Mouse (Mus musculus): Measurements from ENCODE around the gene Caskin1. TPM values are rescaled to one million over a fixed set of nuclear protein-coding genes. Genes with fewer than 3 reads are reported as not detected.
A peak's percentile ranks its signal among the peaks of the same experiment; 100 is the strongest.

Gene Caskin1
- polyA plus RNA-seq, 1 experiment from 2014 or later = 1.5 TPM

DNA sequence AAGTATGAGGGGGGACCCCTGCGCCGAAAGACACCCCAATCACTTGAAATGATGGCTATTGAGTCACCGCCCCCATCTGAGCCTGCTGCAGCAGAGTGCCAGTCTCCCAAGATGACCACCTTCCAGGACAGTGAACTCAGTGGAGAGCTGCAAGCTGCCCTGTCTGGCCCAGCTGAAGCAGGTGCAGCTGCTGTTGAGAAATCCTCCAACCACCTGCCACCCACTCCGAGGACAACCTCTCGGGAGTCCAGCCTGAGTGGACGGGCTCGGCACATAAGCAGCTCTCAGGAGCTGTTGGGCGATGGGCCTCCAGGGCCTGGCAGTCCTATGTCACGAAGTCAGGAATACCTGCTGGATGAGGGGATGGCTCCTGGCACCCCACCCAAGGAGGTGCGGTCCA, 15.7 kb downstream of the Caskin1 start:
- no peaks in the 10 kb centered on the region for H3K27me3 ChIP-seq (ENCODE audit: control insufficient read depth, insufficient read depth, low read length)
- H3K9ac ChIP-seq (ENCODE audit: low read length) = no peak overlapping the region
- peaks cover 4% of the 10 kb centered on the region; the same call in 1 of the 2 replicates for H3K36me3 ChIP-seq (ENCODE audit: control insufficient read depth, insufficient read depth, low read length)
- no peak for ATAC-seq (ENCODE audit: insufficient read depth, low FRiP score)
- H3K4me2 ChIP-seq (ENCODE audit: low read depth, low read length) = no peak overlapping the region
- peaks cover 8% of the 10 kb centered on the region; the same call in 1 of the 2 replicates for H3K4me1 ChIP-seq (ENCODE audit: control insufficient read depth, insufficient read depth, low read length)
- H3K27ac ChIP-seq (ENCODE audit: low read length) = no peak overlapping the region
- WGBS = 88% methylated on average over 10 of the region's 10 CpGs
- no peak overlapping the region for H3K4me3 ChIP-seq (replicated peaks; ENCODE audit: low read length)
- H3K9me3 ChIP-seq (replicated peaks; ENCODE audit: control insufficient read depth, low read length) = no peaks in the 10 kb centered on the region

DNA sequence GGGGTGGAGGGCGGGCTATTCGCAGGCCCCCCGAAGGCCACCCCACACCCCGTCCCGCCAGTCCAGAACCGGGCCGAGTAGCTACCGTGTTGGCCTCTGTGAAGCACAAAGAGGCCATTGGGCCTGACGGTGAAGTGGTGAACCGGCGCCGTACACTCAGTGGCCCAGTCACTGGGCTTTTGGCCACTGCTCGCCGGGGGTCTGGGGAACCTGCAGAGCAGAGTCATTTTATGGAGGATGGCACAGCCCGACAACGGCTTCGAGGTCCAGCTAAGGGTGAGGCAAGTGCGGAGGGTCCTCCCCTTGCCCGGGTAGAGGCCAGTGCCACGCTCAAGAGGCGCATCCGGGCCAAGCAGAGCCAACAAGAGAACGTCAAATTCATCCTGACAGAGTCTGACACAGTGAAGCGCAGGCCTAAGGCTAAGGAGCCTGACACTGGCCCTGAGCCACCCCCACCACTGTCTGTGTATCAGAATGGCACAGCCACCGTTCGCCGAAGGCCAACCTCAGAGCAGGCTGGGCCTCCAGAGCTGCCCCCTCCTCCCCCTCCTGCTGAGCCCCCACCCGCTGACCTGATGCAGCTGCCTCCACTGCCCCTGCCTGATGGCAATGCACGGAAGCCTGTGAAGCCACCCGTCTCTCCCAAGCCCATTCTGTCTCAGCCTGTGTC, 17.0 kb downstream of the Caskin1 start:
- Histone ChIP-seq H3K4me2 (ENCODE audit: low read depth, low read length) (no peak overlapping the region), H3K9ac (ENCODE audit: low read length) (no peak overlapping the region), H3K27ac (ENCODE audit: low read length) (no peak overlapping the region), H3K36me3 (ENCODE audit: control insufficient read depth, insufficient read depth, low read length) (peaks cover 16% of the 10 kb centered on the region; the same call in 1 of the 2 replicates), H3K4me1 (ENCODE audit: control insufficient read depth, insufficient read depth, low read length) (peaks cover 8% of the 10 kb centered on the region; the same call in 1 of the 2 replicates), H3K4me3 (replicated peaks; ENCODE audit: low read length) (no peak overlapping the region), H3K9me3 (replicated peaks; ENCODE audit: control insufficient read depth, low read length) (no peaks in the 10 kb centered on the region), H3K27me3 (ENCODE audit: control insufficient read depth, insufficient read depth, low read length) (no peaks in the 10 kb centered on the region)
- no peak for ATAC-seq (ENCODE audit: insufficient read depth, low FRiP score)
- WGBS = 91% methylated on average over 30 of the region's 30 CpGs

DNA sequence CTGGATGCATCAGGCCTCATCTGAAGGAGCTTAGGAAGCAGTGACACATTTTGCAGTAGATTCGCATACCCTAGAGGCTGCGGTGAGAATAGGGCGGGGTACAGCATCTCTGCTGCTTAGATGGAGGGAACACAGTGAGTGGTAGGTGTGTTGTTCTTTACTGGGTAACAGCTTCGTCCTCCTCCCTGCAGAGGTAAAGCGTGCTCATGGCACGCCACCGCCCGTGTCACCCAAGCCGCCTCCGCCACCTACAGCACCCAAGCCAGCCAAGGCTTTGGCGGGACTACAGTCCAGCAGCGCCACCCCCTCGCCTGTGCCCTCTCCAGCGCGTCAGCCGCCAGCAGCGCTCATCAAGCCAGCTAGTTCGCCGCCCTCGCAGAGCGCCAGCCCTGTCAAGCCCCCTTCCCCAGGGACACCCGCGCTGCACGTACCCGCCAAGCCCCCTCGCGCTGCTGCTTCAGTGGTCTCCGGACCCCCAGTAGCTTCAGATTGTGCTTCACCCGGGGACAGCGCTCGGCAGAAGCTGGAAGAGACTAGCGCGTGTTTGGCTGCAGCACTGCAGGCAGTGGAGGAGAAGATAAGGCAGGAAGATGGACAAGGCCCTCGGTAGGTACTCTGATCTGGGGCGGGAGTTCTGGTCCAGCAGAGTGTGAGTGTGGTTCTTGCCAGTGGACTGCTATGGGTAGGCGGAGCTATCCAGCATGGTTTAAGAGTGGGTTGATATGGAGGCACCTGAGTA, 18.1 kb downstream of the Caskin1 start:
- Histone ChIP-seq H3K4me2 (ENCODE audit: low read depth, low read length) (0 out of 2 replicates have a peak overlapping the region, but pooled peaks have one; percentile 5), H3K4me3 (replicated peaks; ENCODE audit: low read length) (no peak overlapping the region)
- 0 out of 2 replicates have a peak, but pooled peaks have one; percentile 23 for ATAC-seq (ENCODE audit: insufficient read depth, low FRiP score)

DNA sequence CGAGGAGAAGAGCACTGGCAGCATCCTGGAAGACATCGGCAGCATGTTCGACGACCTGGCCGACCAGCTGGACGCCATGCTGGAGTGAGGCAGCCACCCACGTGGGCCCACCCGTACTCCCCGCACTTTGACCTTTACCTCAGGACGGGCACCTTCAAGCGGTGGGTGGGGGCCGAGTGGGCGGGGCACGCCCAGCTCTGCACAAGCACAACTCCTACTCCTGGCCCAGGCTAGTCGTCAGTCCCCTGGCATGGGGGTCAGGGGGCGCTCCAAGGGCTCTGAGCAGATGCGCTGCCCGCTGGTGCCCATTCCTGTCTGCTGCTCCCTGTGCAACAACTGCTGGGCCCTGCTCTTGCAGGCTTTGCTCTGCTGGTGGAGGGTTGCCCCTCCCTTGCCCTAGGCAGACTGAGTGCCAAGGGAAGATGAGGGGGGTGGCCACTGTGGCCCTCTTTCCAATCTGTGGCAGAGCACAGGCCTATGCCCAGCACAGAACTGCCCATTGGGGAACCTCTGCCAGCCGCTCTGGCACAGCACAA, 18.8 kb downstream of the Caskin1 start:
- H3K9me3 ChIP-seq (replicated peaks; ENCODE audit: control insufficient read depth, low read length) = no peaks in the 10 kb centered on the region
- H3K4me1 ChIP-seq (ENCODE audit: control insufficient read depth, insufficient read depth, low read length) = peaks cover 8% of the 10 kb centered on the region; the same call in 1 of the 2 replicates
- no peak overlapping the region for H3K27ac ChIP-seq (ENCODE audit: low read length)
- 45% methylated on average over 19 of the region's 19 CpGs for WGBS
- peaks cover 16% of the 10 kb centered on the region; the same call in 1 of the 2 replicates for H3K36me3 ChIP-seq (ENCODE audit: control insufficient read depth, insufficient read depth, low read length)
- no peak overlapping the region; the same call in 1 of the 2 replicates for H3K9ac ChIP-seq (ENCODE audit: low read length)
- H3K27me3 ChIP-seq (ENCODE audit: control insufficient read depth, insufficient read depth, low read length) = no peaks in the 10 kb centered on the region
- H3K4me2 ChIP-seq (ENCODE audit: low read depth, low read length) = no peak overlapping the region
- H3K4me3 ChIP-seq (replicated peaks; ENCODE audit: low read length) = no peak overlapping the region
- no peak for ATAC-seq (ENCODE audit: insufficient read depth, low FRiP score)

More for the DNA sequence above, 18.1 kb downstream of the Caskin1 start:
- 28% methylated on average over 36 of the region's 36 CpGs for WGBS
- Histone ChIP-seq H3K9ac (ENCODE audit: low read length) (no peak overlapping the region), H3K4me1 (ENCODE audit: control insufficient read depth, insufficient read depth, low read length) (peaks cover 8% of the 10 kb centered on the region; the same call in 1 of the 2 replicates), H3K36me3 (ENCODE audit: control insufficient read depth, insufficient read depth, low read length) (peaks cover 16% of the 10 kb centered on the region; the same call in 1 of the 2 replicates), H3K27ac (ENCODE audit: low read length) (no peak overlapping the region), H3K9me3 (replicated peaks; ENCODE audit: control insufficient read depth, low read length) (no peaks in the 10 kb centered on the region), H3K27me3 (ENCODE audit: control insufficient read depth, insufficient read depth, low read length) (no peaks in the 10 kb centered on the region)

DNA sequence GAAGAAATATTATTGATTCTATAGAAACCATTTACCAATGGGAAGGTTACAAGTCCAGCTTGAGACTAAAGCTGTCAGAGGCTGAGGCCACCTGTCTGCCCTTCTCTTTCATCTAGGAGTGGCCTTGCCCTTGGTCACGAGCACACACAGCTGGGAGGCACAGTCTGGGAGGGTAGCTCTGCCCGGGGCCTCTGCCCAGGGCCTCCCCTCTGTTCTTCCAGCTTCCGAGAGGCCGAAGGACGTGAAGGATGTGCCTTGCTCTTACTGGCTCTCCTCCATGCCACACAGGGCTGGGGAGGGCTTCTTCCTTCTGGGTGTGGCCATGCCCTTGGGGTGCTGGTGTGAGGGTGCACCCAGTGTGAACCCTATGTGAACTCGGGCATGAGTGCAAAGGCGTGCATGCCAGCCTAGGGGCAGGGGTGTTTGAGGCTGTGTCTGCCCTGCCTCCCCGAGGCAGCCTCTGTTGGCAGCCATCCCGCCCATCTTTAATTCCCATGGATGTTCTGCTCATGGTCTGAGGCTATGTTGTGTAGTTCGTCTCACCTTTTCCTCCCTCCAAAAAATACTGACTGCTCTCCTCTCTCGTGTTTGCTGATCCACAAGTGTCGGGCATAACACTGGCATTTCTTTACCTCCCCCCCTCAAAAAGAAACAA, 19.5 kb downstream of the Caskin1 start:
- Histone ChIP-seq H3K4me3 (replicated peaks; ENCODE audit: low read length) (no peak overlapping the region), H3K9me3 (replicated peaks; ENCODE audit: control insufficient read depth, low read length) (no peaks in the 10 kb centered on the region), H3K4me2 (ENCODE audit: low read depth, low read length) (no peak overlapping the region), H3K27me3 (ENCODE audit: control insufficient read depth, insufficient read depth, low read length) (no peaks in the 10 kb centered on the region), H3K27ac (ENCODE audit: low read length) (no peak overlapping the region), H3K4me1 (ENCODE audit: control insufficient read depth, insufficient read depth, low read length) (peaks cover 8% of the 10 kb centered on the region; the same call in 1 of the 2 replicates), H3K36me3 (ENCODE audit: control insufficient read depth, insufficient read depth, low read length) (peaks cover 16% of the 10 kb centered on the region; the same call in 1 of the 2 replicates), H3K9ac (ENCODE audit: low read length) (no peak overlapping the region)
- 73% methylated on average over 12 of the region's 12 CpGs for WGBS
- ATAC-seq (ENCODE audit: insufficient read depth, low FRiP score) = no peak

DNA sequence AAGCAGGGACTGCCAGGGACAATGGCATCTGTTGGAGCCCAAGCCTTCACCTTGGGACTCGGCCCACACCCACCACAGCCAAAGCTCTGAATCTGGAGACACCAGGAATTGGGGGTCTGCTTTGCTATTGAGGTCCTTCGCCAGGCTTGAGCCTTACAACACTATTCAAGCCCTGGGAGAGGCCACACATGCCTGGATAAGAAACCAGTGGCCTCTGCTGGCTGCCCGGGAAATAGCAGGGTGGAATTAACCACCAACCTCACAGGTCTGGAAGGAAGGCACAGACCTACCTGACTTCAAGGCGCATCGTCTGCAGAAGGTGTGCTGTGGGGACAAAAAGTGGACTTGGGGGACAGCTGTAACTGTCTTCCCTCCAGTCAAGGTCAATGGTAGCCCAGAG, 25.2 kb downstream of the Caskin1 start:
- no peak overlapping the region for H3K4me3 ChIP-seq (replicated peaks; ENCODE audit: low read length)
- H3K27me3 ChIP-seq (ENCODE audit: control insufficient read depth, insufficient read depth, low read length) = no peaks in the 10 kb centered on the region
- ATAC-seq (ENCODE audit: insufficient read depth, low FRiP score) = peak; percentile 64; the same call in 1 of the 2 replicates
- no peaks in the 10 kb centered on the region for H3K9me3 ChIP-seq (replicated peaks; ENCODE audit: control insufficient read depth, low read length)
- H3K4me2 ChIP-seq (ENCODE audit: low read depth, low read length) = 0 out of 2 replicates have a peak overlapping the region, but pooled peaks have one; percentile 10
- H3K9ac ChIP-seq (ENCODE audit: low read length) = peak overlapping the region; percentile 46; the same call in 1 of the 2 replicates
- no peak overlapping the region for H3K27ac ChIP-seq (ENCODE audit: low read length)
- WGBS = 53% methylated on average over 5 of the region's 5 CpGs
- no peaks in the 10 kb centered on the region for H3K4me1 ChIP-seq (ENCODE audit: control insufficient read depth, insufficient read depth, low read length)
- peaks cover 31% of the 10 kb centered on the region for H3K36me3 ChIP-seq (ENCODE audit: control insufficient read depth, insufficient read depth, low read length)

DNA sequence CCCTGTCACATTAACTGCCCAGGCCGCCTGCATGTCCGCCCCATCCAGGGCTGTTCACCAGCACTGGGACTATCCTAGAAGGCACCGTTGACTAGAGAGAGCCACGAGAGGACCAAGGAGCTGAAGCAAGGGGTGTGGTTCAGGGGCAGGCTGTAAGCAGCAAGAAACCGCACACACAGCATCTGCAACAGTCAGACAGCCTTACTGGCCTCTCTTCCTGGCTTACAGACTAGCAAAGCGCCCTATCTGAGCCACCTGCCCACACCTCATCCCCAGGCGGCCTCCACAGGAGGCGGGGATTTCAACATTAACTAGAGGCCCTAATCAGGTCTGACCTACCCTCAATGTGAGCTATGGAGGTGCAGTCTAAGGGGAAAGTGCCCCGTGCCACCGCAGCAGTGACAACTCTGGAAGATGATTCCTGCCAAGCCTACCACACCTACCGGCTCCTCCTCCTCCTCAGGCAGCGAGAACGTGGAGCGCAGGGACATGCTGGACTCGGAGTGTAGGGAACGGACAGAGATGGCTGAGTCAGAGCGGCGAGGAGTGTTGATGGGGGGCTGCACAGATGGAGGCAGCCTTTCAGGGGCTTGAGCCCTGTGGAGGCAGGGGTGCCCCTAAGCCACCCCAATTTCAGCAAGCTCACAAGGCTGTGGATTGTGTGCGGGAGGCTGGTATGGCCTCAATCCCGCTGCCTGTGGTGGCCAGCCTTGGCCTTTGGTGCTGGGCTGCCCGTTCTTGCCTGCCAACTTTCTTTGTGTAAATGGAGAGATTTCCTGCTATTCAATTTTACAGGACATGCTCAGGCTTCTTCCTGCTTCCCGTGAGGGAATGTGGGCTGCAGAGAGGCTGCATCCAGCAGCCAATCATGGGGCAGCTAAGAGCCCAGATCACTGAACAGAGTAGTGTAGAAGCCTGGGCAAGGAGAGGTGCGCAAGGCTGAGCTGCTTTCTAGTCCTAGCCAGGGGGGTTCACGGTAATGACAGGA, 26.2 kb downstream of the Caskin1 start:
- Histone ChIP-seq H3K36me3 (ENCODE audit: control insufficient read depth, insufficient read depth, low read length) (peaks cover 23% of the 10 kb centered on the region), H3K9me3 (replicated peaks; ENCODE audit: control insufficient read depth, low read length) (no peaks in the 10 kb centered on the region), H3K27ac (ENCODE audit: low read length) (peak overlapping the region; percentile 50; the same call in 1 of the 2 replicates), H3K9ac (ENCODE audit: low read length) (peak overlapping the region; percentile 46), H3K4me1 (ENCODE audit: control insufficient read depth, insufficient read depth, low read length) (no peaks in the 10 kb centered on the region), H3K4me3 (replicated peaks; ENCODE audit: low read length) (0 out of 2 replicates have a peak overlapping the region, but pooled peaks have one; percentile 5), H3K27me3 (ENCODE audit: control insufficient read depth, insufficient read depth, low read length) (no peaks in the 10 kb centered on the region), H3K4me2 (ENCODE audit: low read depth, low read length) (peak overlapping the region; percentile 10; the same call in 1 of the 2 replicates)
- WGBS = 82% methylated on average over 24 of the region's 24 CpGs
- peak; percentile 19; the same call in 1 of the 2 replicates for ATAC-seq (ENCODE audit: insufficient read depth, low FRiP score)

DNA sequence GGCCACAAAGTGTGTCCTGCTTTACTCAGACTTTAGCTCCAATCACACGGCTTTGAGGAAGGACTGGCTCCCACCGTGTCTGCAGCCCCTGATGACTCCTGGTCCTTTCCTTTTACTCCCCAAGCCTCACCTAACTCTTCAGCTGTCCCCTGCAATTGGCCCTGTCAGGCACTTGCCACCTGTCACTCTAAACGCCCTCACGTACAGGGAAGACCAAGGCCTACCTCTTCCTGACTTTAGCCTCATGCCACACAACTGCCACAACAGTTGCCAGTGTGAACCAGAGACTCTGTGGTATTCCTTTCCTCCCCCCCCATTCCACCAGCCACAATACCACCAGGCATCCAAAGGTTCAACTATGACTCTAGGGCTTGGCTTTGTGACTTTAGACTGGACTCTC, 32.0 kb downstream of the Caskin1 start:
- Histone ChIP-seq H3K9ac (ENCODE audit: low read length) (no peak overlapping the region), H3K27me3 (ENCODE audit: control insufficient read depth, insufficient read depth, low read length) (no peaks in the 10 kb centered on the region), H3K27ac (ENCODE audit: low read length) (no peak overlapping the region), H3K9me3 (replicated peaks; ENCODE audit: control insufficient read depth, low read length) (no peaks in the 10 kb centered on the region), H3K4me1 (ENCODE audit: control insufficient read depth, insufficient read depth, low read length) (peaks cover 4% of the 10 kb centered on the region; the same call in 1 of the 2 replicates), H3K4me3 (replicated peaks; ENCODE audit: low read length) (no peak overlapping the region), H3K4me2 (ENCODE audit: low read depth, low read length) (no peak overlapping the region), H3K36me3 (ENCODE audit: control insufficient read depth, insufficient read depth, low read length) (peaks cover 16% of the 10 kb centered on the region; the same call in 1 of the 2 replicates)
- no peak for ATAC-seq (ENCODE audit: insufficient read depth, low FRiP score)
- WGBS = 88% methylated on average over 4 of the region's 4 CpGs
